Comparison of ENCODE assay signal across 32 mouse cellular contexts in the genomic region with DNA sequence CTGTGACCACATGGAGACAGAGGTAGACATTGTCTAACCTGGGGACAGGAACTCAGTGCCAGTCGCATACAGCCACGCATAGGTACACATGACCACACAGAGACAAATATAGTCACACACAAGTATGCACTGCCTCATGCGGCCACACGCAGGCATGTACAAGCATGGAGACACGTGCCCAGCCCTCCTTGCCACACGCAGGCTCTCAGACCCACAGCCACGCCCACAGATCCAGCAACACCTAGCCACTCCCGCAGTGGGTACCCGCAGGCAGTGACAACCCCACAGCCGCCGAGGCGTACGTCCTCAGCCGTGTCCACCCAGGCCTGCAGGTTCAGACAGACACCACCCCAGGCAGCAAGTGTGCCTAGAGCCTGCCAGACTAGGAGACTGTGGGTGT. TPM values are rescaled to one million over a fixed set of nuclear protein-coding genes. Genes with fewer than 3 reads are reported as not detected.
DNase-seq lines count a peak whose midpoint lies in the region; ATAC-seq lines count a peak whose summit lies in the region.
"Had no signal": no experiment of that assay in that cellular context is flagged by ENCODE, and none has a peak within 500 bp of the region (broad histone marks: within the 10 kb centered on the region; RNA-seq: fewer than 3 reads in every experiment).

No protein-coding gene starts in this region.

- no peak overlapping the region for H3K4me3 ChIP-seq in kidney, embryonic 16.5 days (ENCODE audit: low read length)
- H3K4me3 ChIP-seq in kidney, embryonic 15.5 days (replicated peaks): no peak overlapping the region
- H3K4me3 ChIP-seq: embryonic facial prominence, embryonic 13.5 days; erythroblast, embryonic 14.5 days; gastrocnemius, adult 2 months; heart, adult 2 months; heart, embryonic 13.5 days; limb, embryonic 13.5 days; liver, embryonic 12.5 days; midbrain, embryonic 13.5 days had no signal

- 0 out of 2 replicates have a peak, but pooled peaks have one; percentile 35 for ATAC-seq in kidney, embryonic 16.5 days (ENCODE audit: low FRiP score, low TSS enrichment)
- no peak for ATAC-seq in kidney, embryonic 15.5 days (replicated peaks; ENCODE audit: low FRiP score)
- ATAC-seq: forebrain, embryonic 16.5 days; liver, embryonic 12.5 days; liver, postnatal 0 days; midbrain, embryonic 13.5 days had no signal

- no peaks in the 10 kb centered on the region for H3K27me3 ChIP-seq in kidney, embryonic 16.5 days (ENCODE audit: insufficient read depth, low read length)
- 0 out of 2 replicates have a peak, but pooled peaks cover 3% of the 10 kb centered on the region for H3K27me3 ChIP-seq in kidney, embryonic 15.5 days
- H3K27me3 ChIP-seq: embryonic facial prominence, embryonic 13.5 days; limb, embryonic 13.5 days; midbrain, embryonic 13.5 days had no signal

- no peaks in the 10 kb centered on the region for H3K9me3 ChIP-seq in kidney, embryonic 16.5 days (ENCODE audit: low read length)
- H3K9me3 ChIP-seq in kidney, embryonic 15.5 days (replicated peaks): no peaks in the 10 kb centered on the region
- H3K9me3 ChIP-seq: embryonic facial prominence, embryonic 13.5 days; heart, embryonic 13.5 days; limb, embryonic 13.5 days; liver, embryonic 12.5 days; midbrain, embryonic 13.5 days had no signal

- no peak for DNase-seq in kidney, postnatal 10 days
- DNase-seq in urinary bladder, adult 18-20 months (ENCODE audit: low spot score in 2 of 2): peak; percentile 35 to 52
- no peak for DNase-seq in urinary bladder, postnatal 4 days (ENCODE audit: low spot score in 2 of 2)
- DNase-seq in ZHBTc4 (ENCODE audit: low read depth, low spot score): peak; percentile 30
- DNase-seq in urinary bladder, postnatal 25 days (ENCODE audit: low spot score): peak; percentile 23
- no peak for DNase-seq in cerebellum, postnatal 4 days (ENCODE audit: low spot score in 2 of 2)
- DNase-seq: adrenal gland, postnatal 10 days; B cell, adult 2 months; cerebellum, adult 11 months; cerebellum, adult 9-10 months; cerebellum, postnatal 36 days; embryo, embryonic 11 days; gastrocnemius, adult 2 months; gastrocnemius, postnatal 36 days; heart, adult 2 months; heart, postnatal 10 days; kidney, adult 18-20 months; liver, postnatal 0 days; lung, postnatal 14 days; thymus, adult 2 months; thymus, postnatal 36 days had no signal

- H3K4me2 ChIP-seq in kidney, embryonic 16.5 days (replicated peaks; ENCODE audit: low read depth, low read length): no peak overlapping the region
- H3K4me2 ChIP-seq in kidney, embryonic 15.5 days: no peak overlapping the region
- H3K4me2 ChIP-seq: embryonic facial prominence, embryonic 13.5 days; heart, embryonic 13.5 days; hindbrain, embryonic 14.5 days; limb, embryonic 13.5 days; liver, embryonic 12.5 days; midbrain, embryonic 13.5 days had no signal

- no peak overlapping the region for H3K9ac ChIP-seq in kidney, embryonic 16.5 days (replicated peaks; ENCODE audit: low read length)
- H3K9ac ChIP-seq in kidney, embryonic 15.5 days: no peak overlapping the region
- H3K9ac ChIP-seq: embryonic facial prominence, embryonic 13.5 days; heart, embryonic 13.5 days; hindbrain, embryonic 14.5 days; limb, embryonic 13.5 days; liver, embryonic 12.5 days; liver, postnatal 0 days; midbrain, embryonic 13.5 days had no signal

- H3K36me3 ChIP-seq in kidney, embryonic 16.5 days (ENCODE audit: insufficient read depth, low read length): no peaks in the 10 kb centered on the region
- H3K36me3 ChIP-seq in kidney, embryonic 15.5 days: no peaks in the 10 kb centered on the region
- H3K36me3 ChIP-seq: embryonic facial prominence, embryonic 13.5 days; heart, embryonic 13.5 days; limb, embryonic 13.5 days; liver, embryonic 12.5 days; midbrain, embryonic 13.5 days had no signal

- no peaks in the 10 kb centered on the region for H3K4me1 ChIP-seq in kidney, embryonic 16.5 days (ENCODE audit: insufficient read depth, low read length)
- no peaks in the 10 kb centered on the region for H3K4me1 ChIP-seq in kidney, embryonic 15.5 days
- H3K4me1 ChIP-seq: embryonic facial prominence, embryonic 13.5 days; heart, embryonic 13.5 days; limb, embryonic 13.5 days; midbrain, embryonic 13.5 days had no signal

- 78% methylated on average over 13 of the region's 14 CpGs for WGBS in kidney, embryonic 16.5 days
- whole genome bisulfite sequencing in kidney, embryonic 15.5 days: 86% methylated on average over 14 of the region's 14 CpGs

- H3K27ac ChIP-seq in kidney, embryonic 16.5 days (ENCODE audit: low read length): no peak overlapping the region
- no peak overlapping the region for H3K27ac ChIP-seq in kidney, embryonic 15.5 days
- H3K27ac ChIP-seq: embryonic facial prominence, embryonic 13.5 days; gastrocnemius, adult 2 months; heart, adult 2 months; heart, embryonic 13.5 days; hindbrain, embryonic 14.5 days; kidney, postnatal 0 days; limb, embryonic 13.5 days; liver, embryonic 12.5 days; midbrain, embryonic 13.5 days had no signal

RNA-seq across cellular contexts. Expression of gene Th, which starts 4.8 kb away (rescaled TPM):
- 6.5 and 14.0 TPM in 2 replicates for polyA plus RNA-seq in kidney, embryonic 16.5 days (2015; fragmentation: Nextera tagmentation; extraction: Ambion mirVana)
- polyA plus RNA-seq in kidney, embryonic 15.5 days (2015; fragmentation: Nextera tagmentation; extraction: Ambion mirVana): 5.5 and 35.4 TPM in 2 replicates
- polyA plus RNA-seq: erythroblast, embryonic 14.5 days; liver, postnatal 0 days had no signal

RNA-seq across cellular contexts. Expression of gene Ascl2, which starts 33.4 kb away (rescaled TPM):
- polyA plus RNA-seq in kidney, embryonic 16.5 days (2015; fragmentation: Nextera tagmentation; extraction: Ambion mirVana): 0.75 and 1.3 TPM in 2 replicates
- 0.73 and 1.1 TPM in 2 replicates for polyA plus RNA-seq in kidney, embryonic 15.5 days (2015; fragmentation: Nextera tagmentation; extraction: Ambion mirVana)

Comparison
In these comparisons a context has a peak if more than half of its experiments do, and no peak if none do; other contexts are left out.
1. DNase-seq: peak in urinary bladder, adult 18-20 months (2 of 2), ZHBTc4 (single experiment) and urinary bladder, postnatal 25 days (single experiment); none in kidney, postnatal 10 days (single experiment), urinary bladder, postnatal 4 days (0 of 2) and cerebellum, postnatal 4 days (0 of 2).